Mouse (Mus musculus) spleen, adult 2 months (tissue): ENCODE data around the gene Lrrc8d. TPM values are rescaled to one million over a fixed set of nuclear protein-coding genes. Genes with fewer than 3 reads are reported as not detected.

Experiments
- DNase-seq, 2 experiments: peaks; one replicate each; pipeline versions ENCODE4 v3.0.0 to v3.0.0-alpha.2; 2012 to 2021; ENCODE audit warnings: low spot score in 2 of 2, low read depth in 1 of 2
- H3K27ac ChIP-seq: fragments of 200-500 bp; 2 replicates; pipeline ENCODE4 v1.5.1; 2012; ENCODE audit warnings: low read length, inconsistent platforms; ENCODE audit not compliant: insufficient read depth
- H3K27me3 ChIP-seq: fragments of 200-500 bp; 2 replicates; pipeline ENCODE4 v1.6.1; 2012; ENCODE audit warnings: mild to moderate bottlenecking, moderate library complexity, low read length, inconsistent platforms; ENCODE audit not compliant: control insufficient read depth, insufficient read depth
- H3K36me3 ChIP-seq: fragments of 200-500 bp; 2 replicates; pipeline ENCODE4 v1.6.1; 2012; ENCODE audit warnings: mild to moderate bottlenecking, low read length, inconsistent platforms; ENCODE audit not compliant: control insufficient read depth, insufficient read depth
- H3K4me1 ChIP-seq: fragments of 200-500 bp; 2 replicates; pipeline ENCODE4 v1.6.1; 2011; ENCODE audit warnings: inconsistent platforms; ENCODE audit not compliant: control insufficient read depth, insufficient read depth, insufficient read length
- H3K4me3 ChIP-seq: fragments of 200-500 bp; 2 replicates; pipeline ENCODE4 v1.5.1; 2011; ENCODE audit warnings: mild to moderate bottlenecking, inconsistent platforms; ENCODE audit not compliant: insufficient read depth, insufficient read length; ENCODE audit errors: extremely low read depth
- CTCF ChIP-seq: fragments of 200-500 bp; IDR thresholded peaks from 2 replicates; pipeline ENCODE4 v1.5.1; 2011; ENCODE audit warnings: mild to moderate bottlenecking, inconsistent platforms; ENCODE audit not compliant: insufficient read depth, insufficient read length, insufficient replicate concordance; ENCODE audit errors: extremely low read depth
- POLR2A ChIP-seq: fragments of 200-500 bp; IDR thresholded peaks from 2 replicates; pipeline ENCODE4 v1.6.1; 2011; ENCODE audit warnings: low read depth, low read length, inconsistent platforms
- WGBS: fragments of 180-500 bp; shearing (Covaris S2); methylation state at CpG from one replicate; pipeline ENCODE4 v1.1.7; 2018; 5-methylcytosine and 5-hydroxymethylcytosine counted together
- polyA plus RNA-seq: library from polyadenylated mRNA; depleted of rRNA; stranded (reverse); fragments of >200 nt; gene quantifications from 2 replicates; pipeline ENCODE4 v1.2.3, GENCODE M21; 2012

Gene Lrrc8d
- polyA plus RNA-seq, 1 experiment: 5.2 TPM

GRCm38 (mm10) chr5:105745324-105745723, 45.6 kb downstream of the Lrrc8d start:
- H3K4me1 ChIP-seq: no peaks in the 10 kb centered on the region; the same call in 1 of the 2 replicates
- H3K4me3 ChIP-seq: no peak overlapping the region
- no peak for DNase-seq
- no peaks in the 10 kb centered on the region for H3K27me3 ChIP-seq
- TF ChIP-seq POLR2A (no peak), CTCF (no peak)
- no peaks in the 10 kb centered on the region for H3K36me3 ChIP-seq
- WGBS: 41% methylated on average over 11 of the region's 11 CpGs
- H3K27ac ChIP-seq: no peak overlapping the region

GRCm38 (mm10) chr5:105745927-105746454, 46.2 kb downstream of the Lrrc8d start:
- Histone ChIP-seq H3K36me3 (no peaks in the 10 kb centered on the region), H3K27ac (no peak overlapping the region), H3K4me3 (no peak overlapping the region), H3K27me3 (no peaks in the 10 kb centered on the region), H3K4me1 (no peaks in the 10 kb centered on the region; the same call in 1 of the 2 replicates)
- no peak for TF ChIP-seq CTCF
- no peak for TF ChIP-seq POLR2A
- 86% methylated on average over 5 of the region's 5 CpGs for WGBS
- no peak for DNase-seq

- H3K4me3 ChIP-seq: no peak overlapping the region
- no peaks in the 10 kb centered on the region for H3K27me3 ChIP-seq
- TF ChIP-seq POLR2A (no peak), CTCF (no peak)
- H3K27ac ChIP-seq: no peak overlapping the region
- DNase-seq: no peak
- H3K4me1 ChIP-seq: no peaks in the 10 kb centered on the region
- no peaks in the 10 kb centered on the region for H3K36me3 ChIP-seq
- WGBS: 64% methylated on average over 7 of the region's 8 CpGs
Observed at GRCm38 (mm10) chr5:105754803-105755202, 55.0 kb downstream of the Lrrc8d start.

GRCm38 (mm10) chr5:105755491-105755890, 55.7 kb downstream of the Lrrc8d start:
- DNase-seq: no peak
- TF ChIP-seq POLR2A: no peak
- TF ChIP-seq CTCF: no peak
- H3K4me1 ChIP-seq: no peaks in the 10 kb centered on the region
- 93% methylated on average over 6 of the region's 6 CpGs for WGBS
- H3K27ac ChIP-seq: no peak overlapping the region
- no peaks in the 10 kb centered on the region for H3K36me3 ChIP-seq
- no peaks in the 10 kb centered on the region for H3K27me3 ChIP-seq
- no peak overlapping the region for H3K4me3 ChIP-seq

- TF ChIP-seq CTCF: no peak
- TF ChIP-seq POLR2A: no peak
- H3K27ac ChIP-seq: no peak overlapping the region
- no peak overlapping the region for H3K4me3 ChIP-seq
- no peaks in the 10 kb centered on the region for H3K27me3 ChIP-seq
- H3K4me1 ChIP-seq: no peaks in the 10 kb centered on the region
- 95% methylated on average over 17 of the region's 17 CpGs for WGBS
- H3K36me3 ChIP-seq: no peaks in the 10 kb centered on the region
- no peak for DNase-seq
Observed at GRCm38 (mm10) chr5:105757978-105758377, 58.2 kb downstream of the Lrrc8d start.

GRCm38 (mm10) chr5:105758866-105759265, 59.1 kb downstream of the Lrrc8d start:
- no peaks in the 10 kb centered on the region for H3K27me3 ChIP-seq
- TF ChIP-seq POLR2A (no peak), CTCF (no peak)
- WGBS: 90% methylated on average over 9 of the region's 9 CpGs
- H3K4me3 ChIP-seq: no peak overlapping the region
- no peak overlapping the region for H3K27ac ChIP-seq
- H3K36me3 ChIP-seq: no peaks in the 10 kb centered on the region
- no peak for DNase-seq
- no peaks in the 10 kb centered on the region for H3K4me1 ChIP-seq

GRCm38 (mm10) chr5:105761848-105762482, 62.2 kb downstream of the Lrrc8d start:
- no peaks in the 10 kb centered on the region; the same call in 1 of the 2 replicates for H3K36me3 ChIP-seq
- no peak for TF ChIP-seq POLR2A
- no peak for TF ChIP-seq CTCF

GRCm38 (mm10) chr5:105764369-105764768, 64.6 kb downstream of the Lrrc8d start:
- Histone ChIP-seq H3K36me3 (no peaks in the 10 kb centered on the region; the same call in 1 of the 2 replicates), H3K4me1 (no peaks in the 10 kb centered on the region), H3K27ac (no peak overlapping the region), H3K4me3 (no peak overlapping the region), H3K27me3 (no peaks in the 10 kb centered on the region)
- DNase-seq: no peak
- 95% methylated on average over 10 of the region's 10 CpGs for WGBS
- TF ChIP-seq POLR2A: no peak

More at GRCm38 (mm10) chr5:105761848-105762482, 62.2 kb downstream of the Lrrc8d start:
- Histone ChIP-seq H3K27ac (no peak overlapping the region), H3K27me3 (no peaks in the 10 kb centered on the region), H3K4me1 (no peaks in the 10 kb centered on the region), H3K4me3 (no peak overlapping the region)
- no peak for DNase-seq
- WGBS: 81% methylated on average over 11 of the region's 11 CpGs
